Mouse (Mus musculus) bone marrow macrophage, adult 2 months (primary cell): ENCODE results near the gene Dock1.

Source experiments
- CTCF ChIP-seq: IDR thresholded peaks from 2 replicates; pipeline ENCODE4 v1.5.1; 2012; ENCODE audit warnings: low read depth, mild to moderate bottlenecking, low read length, moderate library complexity
- POLR2A ChIP-seq: IDR thresholded peaks from 2 replicates; pipeline ENCODE4 v1.6.1; 2012; ENCODE audit warnings: mild to moderate bottlenecking, low read depth, low read length, borderline replicate concordance

DNA sequence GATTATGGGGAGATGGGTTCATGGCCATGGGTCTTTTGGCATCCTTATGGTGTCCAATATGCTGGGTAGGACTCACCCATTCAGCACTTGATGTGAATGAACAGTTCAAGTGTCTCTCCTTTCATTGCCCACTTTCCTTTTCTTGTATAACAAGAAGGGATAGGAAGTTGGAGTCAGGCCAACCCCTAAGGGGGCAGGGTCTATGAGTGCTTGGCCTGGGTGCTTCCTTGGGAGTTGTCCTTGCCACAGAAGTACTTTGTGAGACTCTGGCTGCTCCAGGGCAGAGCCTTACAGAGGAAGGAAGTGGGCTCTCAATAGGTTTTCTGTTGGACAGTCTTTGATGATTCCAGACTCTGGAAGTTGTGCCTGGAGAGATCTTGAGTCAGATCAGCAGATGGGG lies 58.9 kb downstream of the Dock1 start:
- TF ChIP-seq POLR2A: no peak
- TF ChIP-seq CTCF: no peak
